Mouse (Mus musculus): ENCODE measurements around the gene Afap1.

Afap1 gene

DNA sequence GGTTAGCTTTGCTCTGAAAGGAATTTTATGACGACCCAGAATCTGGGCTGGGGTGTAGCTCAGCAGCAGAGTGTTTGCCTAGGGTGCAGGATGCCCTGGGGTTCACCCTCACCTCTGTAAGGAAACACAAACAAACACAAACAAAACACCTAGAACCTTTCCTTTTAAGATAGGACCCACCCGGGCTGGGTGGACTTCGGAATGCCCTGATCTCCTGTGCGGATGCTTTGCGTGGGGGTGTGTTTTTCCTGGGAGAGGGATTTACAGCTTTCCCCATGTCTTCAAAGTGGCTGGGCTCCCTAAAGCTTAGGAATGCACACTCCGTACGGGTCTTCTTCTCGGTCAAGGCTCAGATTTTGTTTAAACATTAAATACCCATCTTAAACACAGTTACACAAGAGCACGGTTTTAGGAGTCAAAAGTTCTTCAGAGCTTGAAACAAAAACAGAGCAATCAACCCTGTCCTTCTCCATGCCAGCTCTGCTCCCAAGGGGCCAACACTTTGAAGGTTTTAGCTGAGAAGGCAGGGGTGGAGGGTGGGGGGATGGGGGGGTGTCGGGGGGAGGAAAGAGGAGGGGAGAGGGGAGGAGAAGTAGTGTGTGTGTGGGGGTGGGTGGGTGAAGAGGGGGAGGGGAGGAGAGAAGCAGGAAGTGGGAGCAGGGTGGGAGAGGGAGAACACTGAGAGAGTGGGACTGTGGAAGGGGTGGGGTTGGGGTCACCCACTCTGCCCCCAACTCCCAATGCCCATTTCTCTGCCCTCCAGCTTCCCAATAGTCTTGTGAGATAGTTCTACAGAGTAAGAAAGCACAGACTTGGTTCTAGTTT, 7.5 kb downstream of the Afap1 start:
- H3K27me3 ChIP-seq (ENCODE audit: insufficient read depth, low read length): peaks cover 5% of the 10 kb centered on the region
- TF ChIP-seq CTCF (conservative IDR thresholded peaks at IDR 0.05; ENCODE audit: low read length) (no peak), NANOG (IDR thresholded peaks at IDR 0.05; ENCODE audit: borderline replicate concordance, low read length) (no peak), POU5F1 (IDR thresholded peaks at IDR 0.05; ENCODE audit: borderline replicate concordance, low read length) (no peak)
- no peak overlapping the region for H3K4me3 ChIP-seq (replicated peaks; ENCODE audit: low read length)
- peaks cover 22% of the 10 kb centered on the region for H3K4me1 ChIP-seq (replicated peaks; ENCODE audit: low read depth, low read length)
- H3K36me3 ChIP-seq (ENCODE audit: insufficient read depth, low read length): no peaks in the 10 kb centered on the region
- no peaks in the 10 kb centered on the region for H3K9me3 ChIP-seq (ENCODE audit: low read length)

DNA sequence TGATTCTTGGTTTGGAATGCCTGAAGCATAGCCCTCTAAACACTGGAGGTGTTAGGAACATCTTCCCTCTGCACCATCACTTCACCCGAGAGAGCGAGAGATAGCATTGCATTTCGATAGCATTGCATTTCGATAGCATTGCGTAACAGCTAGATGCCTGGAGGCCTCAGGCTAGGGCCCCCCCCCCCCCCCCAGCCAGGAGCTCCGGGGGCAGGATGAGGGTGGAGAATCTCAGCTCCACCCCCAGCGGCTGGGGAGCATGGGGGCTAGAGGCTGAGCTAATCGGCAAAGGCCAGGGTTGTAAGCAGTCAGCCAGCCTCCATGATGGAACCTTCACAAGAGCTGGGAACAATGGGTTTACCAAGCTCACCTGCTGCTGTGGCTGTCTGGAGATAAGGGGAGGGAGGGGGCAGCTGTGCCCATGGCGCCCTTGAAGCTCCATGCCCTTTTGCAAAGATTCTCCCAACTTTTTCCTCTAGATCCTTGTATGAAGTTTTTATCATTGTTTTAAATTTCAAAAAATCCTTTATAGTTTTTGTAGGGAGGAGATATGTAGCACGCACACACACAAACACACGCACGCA, 8.2 kb downstream of the Afap1 start:
- H3K27me3 ChIP-seq (ENCODE audit: insufficient read depth, low read length): no peaks in the 10 kb centered on the region; the same call in 1 of the 2 replicates
- no peaks in the 10 kb centered on the region for H3K9me3 ChIP-seq (ENCODE audit: low read length)
- H3K36me3 ChIP-seq (ENCODE audit: insufficient read depth, low read length): no peaks in the 10 kb centered on the region
- peaks cover 22% of the 10 kb centered on the region for H3K4me1 ChIP-seq (replicated peaks; ENCODE audit: low read depth, low read length)
- H3K4me3 ChIP-seq (replicated peaks; ENCODE audit: low read length): no peak overlapping the region
- TF ChIP-seq CTCF (conservative IDR thresholded peaks at IDR 0.05; ENCODE audit: low read length): no peak

GRCm38 (mm10) chr5:35903456-35903855, 10.3 kb downstream of the Afap1 start:
- peaks cover 30% of the 10 kb centered on the region for H3K4me1 ChIP-seq (replicated peaks; ENCODE audit: low read depth, low read length)
- H3K36me3 ChIP-seq (ENCODE audit: insufficient read depth, low read length): no peaks in the 10 kb centered on the region
- TF ChIP-seq NANOG (IDR thresholded peaks at IDR 0.05; ENCODE audit: borderline replicate concordance, low read length) (no peak), CTCF (conservative IDR thresholded peaks at IDR 0.05; ENCODE audit: low read length) (no peak), POU5F1 (IDR thresholded peaks at IDR 0.05; ENCODE audit: borderline replicate concordance, low read length) (no peak)

DNA sequence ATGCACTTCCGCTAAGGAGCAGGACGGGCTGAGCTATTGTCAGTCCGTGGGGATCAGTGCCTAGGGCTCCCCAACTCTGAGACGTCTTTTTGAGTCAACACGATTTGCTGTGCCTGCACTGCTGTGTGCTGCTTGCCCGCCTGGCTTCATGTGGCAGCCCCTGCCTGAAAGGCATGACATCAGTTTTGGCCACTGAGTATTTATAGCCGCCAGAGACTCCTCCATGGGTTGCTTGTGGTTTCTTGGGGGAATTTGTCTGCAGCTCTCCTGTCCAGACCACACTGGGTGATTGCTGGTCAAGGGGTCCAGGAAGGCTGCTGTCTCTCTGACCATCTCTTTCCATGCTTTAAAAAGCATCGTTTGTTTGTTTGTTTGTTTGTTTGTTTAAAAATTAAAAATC, 12.2 kb downstream of the Afap1 start:
- no peaks in the 10 kb centered on the region for H3K36me3 ChIP-seq (ENCODE audit: insufficient read depth, low read length)
- peaks cover 32% of the 10 kb centered on the region for H3K4me1 ChIP-seq (replicated peaks; ENCODE audit: low read depth, low read length)
- H3K27me3 ChIP-seq (ENCODE audit: insufficient read depth, low read length): no peaks in the 10 kb centered on the region; the same call in 1 of the 2 replicates
- H3K9me3 ChIP-seq (ENCODE audit: low read length): no peaks in the 10 kb centered on the region
- no peak overlapping the region for H3K4me3 ChIP-seq (replicated peaks; ENCODE audit: low read length)
- TF ChIP-seq POU5F1 (IDR thresholded peaks at IDR 0.05; ENCODE audit: borderline replicate concordance, low read length): no peak
- TF ChIP-seq CTCF (conservative IDR thresholded peaks at IDR 0.05; ENCODE audit: low read length): no peak
- TF ChIP-seq NANOG (IDR thresholded peaks at IDR 0.05; ENCODE audit: borderline replicate concordance, low read length): no peak

More at GRCm38 (mm10) chr5:35903456-35903855, 10.3 kb downstream of the Afap1 start:
- Histone ChIP-seq H3K27me3 (ENCODE audit: insufficient read depth, low read length) (no peaks in the 10 kb centered on the region), H3K4me3 (replicated peaks; ENCODE audit: low read length) (no peak overlapping the region), H3K9me3 (ENCODE audit: low read length) (no peaks in the 10 kb centered on the region)

- H3K27me3 ChIP-seq (ENCODE audit: insufficient read depth, low read length): no peaks in the 10 kb centered on the region; the same call in 1 of the 2 replicates
- TF ChIP-seq CTCF (conservative IDR thresholded peaks at IDR 0.05; ENCODE audit: low read length): no peak
- no peak for TF ChIP-seq POU5F1 (IDR thresholded peaks at IDR 0.05; ENCODE audit: borderline replicate concordance, low read length)
- TF ChIP-seq NANOG (IDR thresholded peaks at IDR 0.05; ENCODE audit: borderline replicate concordance, low read length): no peak
- H3K4me3 ChIP-seq (replicated peaks; ENCODE audit: low read length): no peak overlapping the region
- H3K4me1 ChIP-seq (replicated peaks; ENCODE audit: low read depth, low read length): peaks cover 19% of the 10 kb centered on the region
- no peaks in the 10 kb centered on the region for H3K9me3 ChIP-seq (ENCODE audit: low read length)
- H3K36me3 ChIP-seq (ENCODE audit: insufficient read depth, low read length): no peaks in the 10 kb centered on the region
These were observed 14.0 kb downstream of the Afap1 start for GRCm38 (mm10) chr5:35907090-35907489.

DNA sequence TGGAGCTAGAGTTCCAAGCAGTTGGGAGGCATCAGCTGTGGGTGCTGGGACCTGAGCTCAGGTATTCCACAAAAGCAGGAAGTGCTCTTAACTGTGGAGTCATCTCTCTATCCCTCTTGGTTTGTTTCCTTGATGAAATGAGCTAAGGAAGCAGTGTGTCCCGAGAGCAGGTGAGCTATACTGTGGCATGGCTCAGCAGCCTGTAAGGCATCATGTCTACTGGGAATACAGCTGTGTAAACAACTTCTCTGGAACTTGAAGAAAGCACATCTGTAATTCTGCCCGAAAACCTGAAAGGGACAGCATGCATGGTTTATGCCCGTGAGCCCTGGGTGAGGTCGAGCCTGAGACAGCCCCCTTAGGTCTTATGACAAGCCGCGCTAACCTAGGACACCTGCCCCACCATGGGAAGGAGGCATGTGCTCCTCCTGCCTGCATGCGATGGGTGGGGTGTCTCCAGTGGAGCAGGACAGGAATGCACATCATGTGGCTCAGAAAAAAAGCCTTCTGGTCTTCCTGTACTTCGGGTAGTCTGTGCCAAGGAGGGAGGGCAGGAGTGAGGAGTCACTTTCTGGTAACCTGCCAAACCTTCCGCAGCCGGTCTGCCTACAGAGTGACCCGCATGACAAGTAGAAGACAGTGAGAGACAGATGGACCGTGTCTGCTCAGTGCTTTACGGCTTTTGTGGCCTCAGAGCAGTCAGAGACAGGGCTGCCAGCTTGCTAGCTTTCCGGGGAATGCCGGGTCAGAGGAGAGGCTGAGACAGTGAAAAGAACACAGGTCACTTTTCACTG, 14.7 kb downstream of the Afap1 start:
- Histone ChIP-seq H3K4me3 (replicated peaks; ENCODE audit: low read length) (no peak overlapping the region), H3K27me3 (ENCODE audit: insufficient read depth, low read length) (no peaks in the 10 kb centered on the region; the same call in 1 of the 2 replicates), H3K4me1 (replicated peaks; ENCODE audit: low read depth, low read length) (peaks cover 19% of the 10 kb centered on the region), H3K36me3 (ENCODE audit: insufficient read depth, low read length) (no peaks in the 10 kb centered on the region), H3K9me3 (ENCODE audit: low read length) (no peaks in the 10 kb centered on the region)
- TF ChIP-seq NANOG (IDR thresholded peaks at IDR 0.05; ENCODE audit: borderline replicate concordance, low read length): no peak
- no peak for TF ChIP-seq POU5F1 (IDR thresholded peaks at IDR 0.05; ENCODE audit: borderline replicate concordance, low read length)
- no peak for TF ChIP-seq CTCF (conservative IDR thresholded peaks at IDR 0.05; ENCODE audit: low read length)

DNA sequence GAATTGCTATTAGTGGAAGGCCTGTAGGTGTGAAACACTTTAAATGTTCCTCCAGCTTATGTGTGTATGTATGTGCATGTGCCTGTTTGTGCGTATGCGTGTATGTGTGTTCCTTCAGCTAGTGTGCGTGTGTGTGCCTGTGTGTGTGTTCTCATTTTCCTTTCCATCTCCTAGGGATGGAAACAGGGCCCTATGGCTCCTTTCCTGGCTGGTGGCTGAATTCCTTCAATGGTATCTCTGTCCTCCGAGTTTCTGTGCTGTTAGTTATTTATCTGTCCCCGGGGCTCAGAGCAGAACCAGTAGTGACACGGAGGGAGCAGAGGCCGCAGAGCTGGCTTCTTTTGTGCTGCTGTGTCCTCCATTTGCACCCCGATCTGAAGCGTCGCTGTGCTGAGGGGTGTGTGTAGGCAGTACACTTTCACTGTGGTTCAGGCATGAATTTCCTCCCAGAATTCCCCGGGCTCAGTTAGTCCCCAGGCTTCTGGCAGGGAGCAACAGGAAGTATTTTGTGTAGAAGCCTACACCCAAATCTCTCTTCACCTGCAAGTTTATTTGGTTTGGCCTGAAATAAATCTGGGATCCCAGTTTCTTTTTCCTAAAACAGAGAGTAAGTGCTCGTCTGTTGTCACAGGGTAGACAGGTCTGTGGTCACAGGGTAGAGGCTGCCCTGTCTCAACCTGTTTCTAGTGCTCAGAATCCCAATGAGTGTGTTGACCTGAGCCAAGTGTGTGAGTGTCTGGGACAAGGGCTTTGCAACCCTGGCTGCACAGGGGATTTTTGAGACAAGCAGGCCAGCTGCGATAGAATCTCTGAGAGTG, 15.7 kb downstream of the Afap1 start:
- TF ChIP-seq POU5F1 (IDR thresholded peaks at IDR 0.05; ENCODE audit: borderline replicate concordance, low read length) (no peak), CTCF (conservative IDR thresholded peaks at IDR 0.05; ENCODE audit: low read length) (no peak), NANOG (IDR thresholded peaks at IDR 0.05; ENCODE audit: borderline replicate concordance, low read length) (no peak)
- Histone ChIP-seq H3K36me3 (ENCODE audit: insufficient read depth, low read length) (no peaks in the 10 kb centered on the region), H3K4me1 (replicated peaks; ENCODE audit: low read depth, low read length) (peaks cover 19% of the 10 kb centered on the region), H3K4me3 (replicated peaks; ENCODE audit: low read length) (no peak overlapping the region), H3K9me3 (ENCODE audit: low read length) (no peaks in the 10 kb centered on the region), H3K27me3 (ENCODE audit: insufficient read depth, low read length) (no peaks in the 10 kb centered on the region; the same call in 1 of the 2 replicates)

Measured in E14TG2a.4 (cell line).